Mouse (Mus musculus): ENCODE measurements around the gene Akap8l. TPM values are rescaled to one million over a fixed set of nuclear protein-coding genes. Genes with fewer than 3 reads are reported as not detected.

Akap8l gene
- polyA plus RNA-seq, 1 experiment from 2014 or later: 78.9 TPM

DNA sequence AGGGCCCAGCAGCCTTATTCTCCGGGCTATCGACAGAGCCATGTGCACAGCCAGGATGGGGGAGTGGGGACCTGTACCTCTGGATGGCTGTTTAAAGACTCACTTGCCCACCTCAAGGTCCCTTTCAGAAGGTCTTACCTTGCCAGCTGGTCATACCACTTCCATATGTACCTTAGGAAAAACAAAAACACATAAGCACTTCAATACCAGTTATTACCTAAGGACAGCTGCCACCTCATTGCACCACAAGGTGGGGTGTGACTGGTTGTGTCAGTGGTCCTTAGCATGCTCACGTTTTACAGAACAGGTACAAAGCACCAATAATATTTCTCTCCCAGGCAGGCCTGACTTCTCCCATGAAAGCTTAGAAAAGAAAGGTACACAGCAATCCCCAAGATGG, 32.7 kb downstream of the Akap8l start:
- 90% methylated on average over 3 of the region's 3 CpGs for WGBS
- Histone ChIP-seq H3K27me3 (ENCODE audit: control insufficient read depth, insufficient read depth, low read length) (no peaks in the 10 kb centered on the region), H3K4me3 (replicated peaks; ENCODE audit: low read length) (no peak overlapping the region), H3K4me1 (ENCODE audit: control insufficient read depth, insufficient read depth, low read length) (peaks cover 18% of the 10 kb centered on the region), H3K36me3 (ENCODE audit: control insufficient read depth, insufficient read depth, low read length) (peaks cover 29% of the 10 kb centered on the region), H3K4me2 (ENCODE audit: low read depth, low read length) (no peak overlapping the region), H3K9ac (ENCODE audit: low read length) (no peak overlapping the region), H3K9me3 (replicated peaks; ENCODE audit: control insufficient read depth, low read length) (no peaks in the 10 kb centered on the region), H3K27ac (ENCODE audit: low read length) (no peak overlapping the region)
- ATAC-seq (ENCODE audit: insufficient read depth, low FRiP score): no peak

DNA sequence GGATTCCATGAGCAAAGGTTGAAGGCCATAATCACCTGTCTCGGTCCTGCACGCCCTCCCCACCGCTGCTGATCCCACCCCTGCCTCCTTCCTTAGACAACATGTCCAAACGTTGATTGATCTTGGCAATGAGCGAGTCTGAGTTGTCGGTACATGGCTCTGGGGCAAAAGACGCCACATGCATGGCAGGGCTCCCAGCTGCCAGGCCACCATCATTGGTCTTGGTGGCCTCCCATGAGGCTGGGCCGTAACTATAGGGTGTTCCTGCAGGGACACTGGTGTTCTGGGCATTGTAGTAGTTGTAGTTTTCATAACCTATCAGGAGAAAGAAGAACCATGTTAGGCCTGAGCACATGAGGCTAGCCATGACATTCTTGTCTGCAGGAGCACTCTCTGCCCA, 33.4 kb downstream of the Akap8l start:
- H3K36me3 ChIP-seq (ENCODE audit: control insufficient read depth, insufficient read depth, low read length): peaks cover 32% of the 10 kb centered on the region
- no peaks in the 10 kb centered on the region for H3K9me3 ChIP-seq (replicated peaks; ENCODE audit: control insufficient read depth, low read length)
- H3K27me3 ChIP-seq (ENCODE audit: control insufficient read depth, insufficient read depth, low read length): no peaks in the 10 kb centered on the region
- whole genome bisulfite sequencing: 85% methylated on average over 8 of the region's 8 CpGs
- peaks cover 11% of the 10 kb centered on the region for H3K4me1 ChIP-seq (ENCODE audit: control insufficient read depth, insufficient read depth, low read length)
- no peak overlapping the region for H3K27ac ChIP-seq (ENCODE audit: low read length)
- no peak for ATAC-seq (ENCODE audit: insufficient read depth, low FRiP score)
- no peak overlapping the region for H3K9ac ChIP-seq (ENCODE audit: low read length)
- H3K4me3 ChIP-seq (replicated peaks; ENCODE audit: low read length): no peak overlapping the region
- H3K4me2 ChIP-seq (ENCODE audit: low read depth, low read length): no peak overlapping the region

DNA sequence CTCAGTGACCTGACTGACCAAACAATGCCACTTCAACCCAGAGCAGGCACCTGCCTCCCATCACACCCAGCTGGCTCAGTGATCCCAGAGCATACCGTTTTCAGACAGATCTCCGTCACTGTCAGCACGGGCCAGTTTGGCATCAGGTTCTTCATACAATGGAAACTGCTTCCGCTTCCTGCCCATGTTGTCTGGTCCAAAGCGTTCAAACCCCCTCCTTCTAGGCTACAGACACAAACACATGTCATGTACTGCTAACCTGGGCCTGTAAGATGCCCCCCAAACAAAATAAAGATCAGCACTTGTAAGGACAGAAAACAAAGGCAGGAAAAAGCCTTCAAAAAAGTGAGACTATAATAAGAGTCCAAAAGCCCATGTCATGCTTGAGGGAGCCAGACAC, 34.8 kb downstream of the Akap8l start:
- no peak overlapping the region for H3K9ac ChIP-seq (ENCODE audit: low read length)
- H3K4me3 ChIP-seq (replicated peaks; ENCODE audit: low read length): no peak overlapping the region
- no peaks in the 10 kb centered on the region for H3K9me3 ChIP-seq (replicated peaks; ENCODE audit: control insufficient read depth, low read length)
- H3K27ac ChIP-seq (ENCODE audit: low read length): no peak overlapping the region
- peaks cover 9% of the 10 kb centered on the region for H3K4me1 ChIP-seq (ENCODE audit: control insufficient read depth, insufficient read depth, low read length)
- WGBS: 94% methylated on average over 5 of the region's 5 CpGs
- H3K27me3 ChIP-seq (ENCODE audit: control insufficient read depth, insufficient read depth, low read length): no peaks in the 10 kb centered on the region
- no peak for ATAC-seq (ENCODE audit: insufficient read depth, low FRiP score)
- peaks cover 41% of the 10 kb centered on the region for H3K36me3 ChIP-seq (ENCODE audit: control insufficient read depth, insufficient read depth, low read length)
- H3K4me2 ChIP-seq (ENCODE audit: low read depth, low read length): no peak overlapping the region

- no peak overlapping the region for H3K4me2 ChIP-seq (ENCODE audit: low read depth, low read length)
Measured at GRCm38 (mm10) chr17:32313892-32314291, 36.5 kb downstream of the Akap8l start.

GRCm38 (mm10) chr17:32312801-32313200, 37.6 kb downstream of the Akap8l start:
- no peak for ATAC-seq (ENCODE audit: insufficient read depth, low FRiP score)

More at GRCm38 (mm10) chr17:32313892-32314291, 36.5 kb downstream of the Akap8l start:
- Histone ChIP-seq H3K27ac (ENCODE audit: low read length) (no peak overlapping the region), H3K27me3 (ENCODE audit: control insufficient read depth, insufficient read depth, low read length) (no peaks in the 10 kb centered on the region), H3K9ac (ENCODE audit: low read length) (no peak overlapping the region), H3K4me1 (ENCODE audit: control insufficient read depth, insufficient read depth, low read length) (0 out of 2 replicates have a peak, but pooled peaks cover 4% of the 10 kb centered on the region), H3K4me3 (replicated peaks; ENCODE audit: low read length) (no peak overlapping the region), H3K9me3 (replicated peaks; ENCODE audit: control insufficient read depth, low read length) (no peaks in the 10 kb centered on the region), H3K36me3 (ENCODE audit: control insufficient read depth, insufficient read depth, low read length) (peaks cover 57% of the 10 kb centered on the region)
- ATAC-seq (ENCODE audit: insufficient read depth, low FRiP score): no peak
- 76% methylated on average over 5 of the region's 5 CpGs for WGBS

DNA sequence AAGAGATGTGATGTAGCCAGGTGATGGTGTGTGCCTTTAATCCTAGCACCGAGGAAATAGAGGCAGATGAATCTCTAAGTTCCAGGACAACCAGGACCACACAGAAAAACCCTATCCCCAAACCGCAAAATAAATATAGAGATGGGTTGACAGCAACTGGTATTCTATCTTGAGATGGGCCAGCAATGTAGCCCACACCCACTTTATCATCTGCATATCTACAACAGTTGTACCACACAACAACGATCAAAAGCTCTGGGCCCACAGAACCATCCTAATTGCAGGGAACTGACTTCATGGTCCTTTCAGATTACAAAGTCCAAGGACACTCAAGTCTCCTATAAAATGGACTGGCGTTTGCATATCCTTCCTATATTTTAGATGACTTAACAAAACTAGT, 42.4 kb downstream of the Akap8l start:
- Histone ChIP-seq H3K27ac (ENCODE audit: low read length) (no peak overlapping the region), H3K36me3 (ENCODE audit: control insufficient read depth, insufficient read depth, low read length) (peaks cover 40% of the 10 kb centered on the region), H3K9ac (ENCODE audit: low read length) (no peak overlapping the region), H3K9me3 (replicated peaks; ENCODE audit: control insufficient read depth, low read length) (no peaks in the 10 kb centered on the region), H3K4me1 (ENCODE audit: control insufficient read depth, insufficient read depth, low read length) (no peaks in the 10 kb centered on the region), H3K27me3 (ENCODE audit: control insufficient read depth, insufficient read depth, low read length) (no peaks in the 10 kb centered on the region), H3K4me3 (replicated peaks; ENCODE audit: low read length) (no peak overlapping the region), H3K4me2 (ENCODE audit: low read depth, low read length) (no peak overlapping the region)
- WGBS: 87% methylated on average over 4 of the region's 4 CpGs
- ATAC-seq (ENCODE audit: insufficient read depth, low FRiP score): no peak

More at GRCm38 (mm10) chr17:32312801-32313200, 37.6 kb downstream of the Akap8l start:
- H3K9me3 ChIP-seq (replicated peaks; ENCODE audit: control insufficient read depth, low read length): no peaks in the 10 kb centered on the region
- no peaks in the 10 kb centered on the region for H3K27me3 ChIP-seq (ENCODE audit: control insufficient read depth, insufficient read depth, low read length)
- WGBS: 95% methylated on average over 8 of the region's 8 CpGs
- H3K4me2 ChIP-seq (ENCODE audit: low read depth, low read length): no peak overlapping the region
- no peak overlapping the region for H3K4me3 ChIP-seq (replicated peaks; ENCODE audit: low read length)
- peaks cover 57% of the 10 kb centered on the region for H3K36me3 ChIP-seq (ENCODE audit: control insufficient read depth, insufficient read depth, low read length)
- H3K4me1 ChIP-seq (ENCODE audit: control insufficient read depth, insufficient read depth, low read length): no peaks in the 10 kb centered on the region
- no peak overlapping the region for H3K27ac ChIP-seq (ENCODE audit: low read length)
- no peak overlapping the region for H3K9ac ChIP-seq (ENCODE audit: low read length)

- Histone ChIP-seq H3K4me1 (ENCODE audit: control insufficient read depth, insufficient read depth, low read length) (no peaks in the 10 kb centered on the region), H3K4me2 (ENCODE audit: low read depth, low read length) (no peak overlapping the region), H3K36me3 (ENCODE audit: control insufficient read depth, insufficient read depth, low read length) (no peaks in the 10 kb centered on the region), H3K27ac (ENCODE audit: low read length) (no peak overlapping the region), H3K4me3 (replicated peaks; ENCODE audit: low read length) (no peak overlapping the region), H3K27me3 (ENCODE audit: control insufficient read depth, insufficient read depth, low read length) (no peaks in the 10 kb centered on the region), H3K9ac (ENCODE audit: low read length) (no peak overlapping the region), H3K9me3 (replicated peaks; ENCODE audit: control insufficient read depth, low read length) (no peaks in the 10 kb centered on the region)
- 74% methylated on average over 1 of the region's 1 CpGs for WGBS
- no peak for ATAC-seq (ENCODE audit: insufficient read depth, low FRiP score)
Measured at GRCm38 (mm10) chr17:32298125-32298524, 52.3 kb downstream of the Akap8l start.

DNA sequence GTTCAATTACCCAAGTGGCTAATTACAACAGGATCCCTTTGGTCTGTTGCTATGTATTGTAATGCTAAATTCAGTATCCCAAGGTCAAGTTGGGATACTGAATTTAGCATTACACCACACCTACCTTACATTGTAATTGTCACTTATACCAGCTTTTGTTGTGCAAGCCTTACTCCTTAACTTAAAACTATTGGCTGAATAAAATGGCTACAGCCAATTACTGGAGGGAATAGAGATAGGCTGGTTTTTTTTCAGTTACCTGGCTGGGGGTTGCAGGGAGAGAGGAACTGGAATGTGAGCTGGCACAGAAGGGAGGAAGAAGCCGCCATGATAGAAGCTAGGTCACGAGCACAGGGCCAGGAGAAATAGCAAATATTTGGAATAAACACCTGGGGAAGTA, 54.5 kb downstream of the Akap8l start:
- Histone ChIP-seq H3K9me3 (replicated peaks; ENCODE audit: control insufficient read depth, low read length) (peaks cover 5% of the 10 kb centered on the region; the same call in 1 of the 2 replicates), H3K27ac (ENCODE audit: low read length) (no peak overlapping the region), H3K27me3 (ENCODE audit: control insufficient read depth, insufficient read depth, low read length) (no peaks in the 10 kb centered on the region), H3K4me3 (replicated peaks; ENCODE audit: low read length) (no peak overlapping the region), H3K4me2 (ENCODE audit: low read depth, low read length) (no peak overlapping the region), H3K36me3 (ENCODE audit: control insufficient read depth, insufficient read depth, low read length) (no peaks in the 10 kb centered on the region), H3K9ac (ENCODE audit: low read length) (no peak overlapping the region), H3K4me1 (ENCODE audit: control insufficient read depth, insufficient read depth, low read length) (no peaks in the 10 kb centered on the region)
- no peak for ATAC-seq (ENCODE audit: insufficient read depth, low FRiP score)
- WGBS: 64% methylated on average over 2 of the region's 2 CpGs

GRCm38 (mm10) chr17:32295160-32295559, 55.2 kb downstream of the Akap8l start:
- H3K9me3 ChIP-seq (replicated peaks; ENCODE audit: control insufficient read depth, low read length): peaks cover 5% of the 10 kb centered on the region; the same call in 1 of the 2 replicates
- H3K4me2 ChIP-seq (ENCODE audit: low read depth, low read length): no peak overlapping the region
- H3K9ac ChIP-seq (ENCODE audit: low read length): no peak overlapping the region
- no peaks in the 10 kb centered on the region for H3K4me1 ChIP-seq (ENCODE audit: control insufficient read depth, insufficient read depth, low read length)
- no peaks in the 10 kb centered on the region for H3K36me3 ChIP-seq (ENCODE audit: control insufficient read depth, insufficient read depth, low read length)
- WGBS: 82% methylated on average over 4 of the region's 4 CpGs
- no peaks in the 10 kb centered on the region for H3K27me3 ChIP-seq (ENCODE audit: control insufficient read depth, insufficient read depth, low read length)
- ATAC-seq (ENCODE audit: insufficient read depth, low FRiP score): no peak
- H3K4me3 ChIP-seq (replicated peaks; ENCODE audit: low read length): no peak overlapping the region
- no peak overlapping the region for H3K27ac ChIP-seq (ENCODE audit: low read length)

Data from stomach, embryonic 16.5 days (tissue).